19 mouse cellular contexts compared by ENCODE assay signal in the genomic region with DNA sequence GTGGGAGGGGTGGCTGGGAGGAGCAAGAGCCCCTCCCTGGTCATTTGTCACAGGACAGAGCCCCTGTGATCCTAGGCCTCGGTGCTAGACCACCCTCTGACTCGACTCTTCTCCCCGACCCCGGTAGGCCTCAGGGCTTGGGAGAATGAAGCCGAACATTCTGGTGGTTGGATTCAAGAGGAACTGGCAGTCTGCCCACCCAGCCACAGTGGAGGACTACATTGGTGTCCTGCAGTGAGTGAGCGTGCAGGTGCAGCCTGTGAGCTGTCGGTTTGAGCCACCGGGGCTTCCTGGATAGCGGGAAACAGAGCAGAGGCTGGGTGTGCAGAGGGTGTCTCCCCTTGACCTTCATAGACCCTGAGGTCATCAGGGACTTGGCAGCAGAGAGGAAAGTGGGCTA. TPM values are rescaled to one million over a fixed set of nuclear protein-coding genes. Genes with fewer than 3 reads are reported as not detected.
DNase-seq lines count a peak whose midpoint lies in the region; ATAC-seq and TF ChIP-seq lines count a peak whose summit lies in the region.
"Had no signal": no experiment of that assay in that cellular context is flagged by ENCODE, and none has a peak within 500 bp of the region (broad histone marks: within the 10 kb centered on the region; RNA-seq: fewer than 3 reads in every experiment).

No protein-coding gene starts in this region.

- H3K4me3 ChIP-seq in liver, postnatal 0 days (ENCODE audit: low read depth, low read length) = no peak overlapping the region
- H3K4me3 ChIP-seq in liver, embryonic 11.5 days (ENCODE audit: low read depth, low read length) = no peak overlapping the region
- H3K4me3 ChIP-seq in lung, postnatal 0 days (ENCODE audit: low read depth, low read length) = no peak overlapping the region
- no peak overlapping the region for H3K4me3 ChIP-seq in kidney, adult 2 months (ENCODE audit: insufficient read depth, low read depth, low read length)
- no peak overlapping the region for H3K4me3 ChIP-seq in hindbrain, embryonic 10.5 days
- H3K4me3 ChIP-seq: forebrain, embryonic 13.5 days; midbrain, embryonic 15.5 days had no signal

- TF ChIP-seq POLR2A in kidney, adult 2 months (IDR thresholded peaks at IDR 0.05; ENCODE audit: low read depth, low read length) = no peak

- H3K9ac ChIP-seq in liver, postnatal 0 days (replicated peaks) = no peak overlapping the region
- no peak overlapping the region for H3K9ac ChIP-seq in liver, embryonic 11.5 days (ENCODE audit: low read depth, low read length)
- H3K9ac ChIP-seq in lung, postnatal 0 days (replicated peaks; ENCODE audit: low read depth) = no peak overlapping the region
- H3K9ac ChIP-seq: forebrain, embryonic 13.5 days; midbrain, embryonic 15.5 days had no signal

- H3K27me3 ChIP-seq in liver, postnatal 0 days (ENCODE audit: insufficient read depth, low read length) = no peaks in the 10 kb centered on the region
- H3K27me3 ChIP-seq in liver, embryonic 11.5 days (replicated peaks; ENCODE audit: control insufficient read depth, insufficient read depth, low read length) = no peaks in the 10 kb centered on the region
- H3K27me3 ChIP-seq in lung, postnatal 0 days (replicated peaks; ENCODE audit: insufficient read depth, low read length) = no peaks in the 10 kb centered on the region
- no peaks in the 10 kb centered on the region for H3K27me3 ChIP-seq in kidney, adult 2 months (replicated peaks; ENCODE audit: control insufficient read depth, insufficient read depth, low read length)
- H3K27me3 ChIP-seq in hindbrain, embryonic 10.5 days (ENCODE audit: insufficient read depth, poor library complexity, severe bottlenecking) = no peaks in the 10 kb centered on the region
- H3K27me3 ChIP-seq: forebrain, embryonic 13.5 days; midbrain, embryonic 15.5 days had no signal

- no peak for ATAC-seq in liver, postnatal 0 days
- no peak for ATAC-seq in liver, embryonic 11.5 days (replicated peaks; ENCODE audit: low FRiP score)
- ATAC-seq in lung, postnatal 0 days = peak; percentile 55
- ATAC-seq: forebrain, embryonic 13.5 days; midbrain, embryonic 15.5 days had no signal

- no peak for TF ChIP-seq EP300 in liver, postnatal 0 days (IDR thresholded peaks at IDR 0.05; ENCODE audit: low read depth)
- no peak for TF ChIP-seq EP300 in lung, postnatal 0 days (IDR thresholded peaks at IDR 0.05)

- H3K4me1 ChIP-seq in liver, postnatal 0 days (ENCODE audit: insufficient read depth) = peaks cover 23% of the 10 kb centered on the region
- H3K4me1 ChIP-seq in liver, embryonic 11.5 days (replicated peaks; ENCODE audit: control insufficient read depth, insufficient read depth, low read length) = no peaks in the 10 kb centered on the region; the same call in 1 of the 2 replicates
- H3K4me1 ChIP-seq in lung, postnatal 0 days (ENCODE audit: insufficient read depth, low read depth, low read length) = no peaks in the 10 kb centered on the region
- H3K4me1 ChIP-seq in kidney, adult 2 months (ENCODE audit: control insufficient read depth, insufficient read depth, low read length) = peaks cover 2% of the 10 kb centered on the region; the same call in 1 of the 2 replicates
- H3K4me1 ChIP-seq in hindbrain, embryonic 10.5 days (replicated peaks) = no peaks in the 10 kb centered on the region; the same call in 1 of the 2 replicates
- H3K4me1 ChIP-seq: forebrain, embryonic 13.5 days; midbrain, embryonic 15.5 days had no signal

- 0 out of 2 replicates have a peak overlapping the region, but pooled peaks have one; percentile 32 for H3K27ac ChIP-seq in liver, postnatal 0 days (ENCODE audit: low read depth)
- no peak overlapping the region for H3K27ac ChIP-seq in liver, embryonic 11.5 days (ENCODE audit: low read depth, low read length)
- H3K27ac ChIP-seq in lung, postnatal 0 days (ENCODE audit: low read length) = no peak overlapping the region
- H3K27ac ChIP-seq in kidney, adult 2 months (ENCODE audit: insufficient read depth, low read depth, low read length) = no peak overlapping the region
- H3K27ac ChIP-seq in hindbrain, embryonic 10.5 days = no peak overlapping the region
- H3K27ac ChIP-seq: forebrain, embryonic 13.5 days; midbrain, embryonic 15.5 days had no signal

- TF ChIP-seq CTCF in liver, postnatal 0 days (IDR thresholded peaks at IDR 0.05; ENCODE audit: low read depth) = no peak
- no peak for TF ChIP-seq CTCF in lung, postnatal 0 days (IDR thresholded peaks at IDR 0.05)
- TF ChIP-seq CTCF in kidney, adult 2 months (conservative IDR thresholded peaks at IDR 0.05; ENCODE audit: insufficient read depth, insufficient read length, low read depth, low read length) = no peak

- 62% methylated on average over 9 of the region's 9 CpGs for WGBS in liver, postnatal 0 days (ENCODE audit: insufficient replicate concordance)
- 66% methylated on average over 9 of the region's 9 CpGs for WGBS in liver, embryonic 11.5 days
- WGBS in lung, postnatal 0 days = 36% methylated on average over 9 of the region's 9 CpGs
- WGBS in kidney, adult 2 months = 69% methylated on average over 9 of the region's 9 CpGs
- WGBS in hindbrain, embryonic 10.5 days = 85% methylated on average over 9 of the region's 9 CpGs

- H3K4me2 ChIP-seq in liver, postnatal 0 days (ENCODE audit: low read depth, low read length) = no peak overlapping the region
- H3K4me2 ChIP-seq in liver, embryonic 11.5 days = no peak overlapping the region
- no peak overlapping the region for H3K4me2 ChIP-seq in lung, postnatal 0 days (replicated peaks; ENCODE audit: low read depth, low read length)
- H3K4me2 ChIP-seq: forebrain, embryonic 13.5 days; midbrain, embryonic 15.5 days had no signal

- no peaks in the 10 kb centered on the region; the same call in 1 of the 2 replicates for H3K36me3 ChIP-seq in liver, postnatal 0 days (replicated peaks; ENCODE audit: insufficient read depth, low read length)
- H3K36me3 ChIP-seq in liver, embryonic 11.5 days (ENCODE audit: control insufficient read depth, insufficient read depth, low read length) = no peaks in the 10 kb centered on the region
- H3K36me3 ChIP-seq in lung, postnatal 0 days (ENCODE audit: insufficient read depth, low read length) = no peaks in the 10 kb centered on the region
- no peaks in the 10 kb centered on the region for H3K36me3 ChIP-seq in kidney, adult 2 months (ENCODE audit: control insufficient read depth, insufficient read depth, low read length)
- H3K36me3 ChIP-seq in hindbrain, embryonic 10.5 days = no peaks in the 10 kb centered on the region
- H3K36me3 ChIP-seq: midbrain, embryonic 15.5 days had no signal

- DNase-seq in liver, postnatal 0 days = peak; percentile 46
- DNase-seq in liver, embryonic 11.5 days (ENCODE audit: low spot score) = no peak
- DNase-seq in 416B (ENCODE audit: low read depth) = peak; percentile 65
- DNase-seq in NIH3T3 (ENCODE audit: low read depth) = peak; percentile 24
- DNase-seq in lung, postnatal 0 days (ENCODE audit: low spot score) = peak; percentile 58
- DNase-seq in kidney, adult 2 months = no peak
- no peak for DNase-seq in hindbrain, embryonic 10.5 days (ENCODE audit: low spot score)
- no peak for DNase-seq in frontal cortex, postnatal 25 days (ENCODE audit: low spot score in 2 of 2)
- DNase-seq: adrenal gland, adult 8-10 months; cerebellum, adult 11 months; cerebellum, postnatal 14 days; embryo, embryonic 11 days; gastrocnemius, postnatal 36 days; kidney, adult 9 months; layer of hippocampus, postnatal 36 days; liver; retina, postnatal 1 day had no signal

- no peaks in the 10 kb centered on the region for H3K9me3 ChIP-seq in liver, postnatal 0 days (ENCODE audit: low read length)
- no peaks in the 10 kb centered on the region for H3K9me3 ChIP-seq in liver, embryonic 11.5 days (ENCODE audit: control insufficient read depth, low read length)
- no peaks in the 10 kb centered on the region for H3K9me3 ChIP-seq in lung, postnatal 0 days (ENCODE audit: low read length)
- H3K9me3 ChIP-seq in hindbrain, embryonic 10.5 days = no peaks in the 10 kb centered on the region
- H3K9me3 ChIP-seq: forebrain, embryonic 13.5 days; midbrain, embryonic 15.5 days had no signal

RNA-seq across cellular contexts. Expression of a gene that starts 19.4 kb away (rescaled TPM):
- 0.99 and 1.4 TPM in 2 replicates for polyA plus RNA-seq in liver, postnatal 0 days (2015; fragmentation: Nextera tagmentation; extraction: Ambion mirVana)
- not detected in 2 replicates for polyA plus RNA-seq in liver, embryonic 11.5 days (2014; fragmentation: Nextera tagmentation; extraction: Ambion mirVana)
- polyA plus RNA-seq in lung, postnatal 0 days (2015; fragmentation: Nextera tagmentation; extraction: Ambion mirVana) = 0.11 and 0.12 TPM in 2 replicates
- 600 and 1,070 TPM in 2 replicates for polyA plus RNA-seq in kidney, adult 2 months (2012; rRNA removed)
- 0.09 TPM in 1 of 2 replicates, not detected in the other for polyA plus RNA-seq in hindbrain, embryonic 10.5 days (2016; fragmentation: Nextera tagmentation; extraction: Ambion mirVana)
- polyA plus RNA-seq: forebrain, embryonic 13.5 days had no signal

RNA-seq across cellular contexts. Expression of a gene that starts 37.8 kb away (rescaled TPM):
- polyA plus RNA-seq in liver, postnatal 0 days (2015; fragmentation: Nextera tagmentation; extraction: Ambion mirVana) = 250 and 269 TPM in 2 replicates
- polyA plus RNA-seq in liver, embryonic 11.5 days (2014; fragmentation: Nextera tagmentation; extraction: Ambion mirVana) = 110 and 115 TPM in 2 replicates
- 179 and 217 TPM in 2 replicates for polyA plus RNA-seq in lung, postnatal 0 days (2015; fragmentation: Nextera tagmentation; extraction: Ambion mirVana)
- 417 and 537 TPM in 2 replicates for polyA plus RNA-seq in kidney, adult 2 months (2012; rRNA removed)
- 57.3 and 59.5 TPM in 2 replicates for polyA plus RNA-seq in hindbrain, embryonic 10.5 days (2016; fragmentation: Nextera tagmentation; extraction: Ambion mirVana)

Comparison
In these comparisons a context has a peak if more than half of its experiments do, and no peak if none do; other contexts are left out.
1. DNase-seq: peak in liver, postnatal 0 days (single experiment), 416B (single experiment), NIH3T3 (single experiment) and lung, postnatal 0 days (single experiment); none in liver, embryonic 11.5 days (single experiment), kidney, adult 2 months (single experiment), hindbrain, embryonic 10.5 days (single experiment) and frontal cortex, postnatal 25 days (0 of 2).
2. RNA of a gene that starts 19.4 kb away (polyA plus RNA-seq): 600 to 1,070 TPM in kidney, adult 2 months; 0.99 to 1.4 TPM in liver, postnatal 0 days, 0.11 to 0.12 TPM in lung, postnatal 0 days, 0.09 TPM in hindbrain, embryonic 10.5 days and not detected in liver, embryonic 11.5 days; every median in the first group is over 100 times any median in the second.